Mouse (Mus musculus): ENCODE measurements around the gene Hinfp. TPM values are rescaled to one million over a fixed set of nuclear protein-coding genes. Genes with fewer than 3 reads are reported as not detected.
A peak's percentile ranks its signal among the peaks of the same experiment; 100 is the strongest.

The Hinfp gene
- polyA plus RNA-seq, 1 experiment from 2014 or later, result 19.3 TPM

DNA sequence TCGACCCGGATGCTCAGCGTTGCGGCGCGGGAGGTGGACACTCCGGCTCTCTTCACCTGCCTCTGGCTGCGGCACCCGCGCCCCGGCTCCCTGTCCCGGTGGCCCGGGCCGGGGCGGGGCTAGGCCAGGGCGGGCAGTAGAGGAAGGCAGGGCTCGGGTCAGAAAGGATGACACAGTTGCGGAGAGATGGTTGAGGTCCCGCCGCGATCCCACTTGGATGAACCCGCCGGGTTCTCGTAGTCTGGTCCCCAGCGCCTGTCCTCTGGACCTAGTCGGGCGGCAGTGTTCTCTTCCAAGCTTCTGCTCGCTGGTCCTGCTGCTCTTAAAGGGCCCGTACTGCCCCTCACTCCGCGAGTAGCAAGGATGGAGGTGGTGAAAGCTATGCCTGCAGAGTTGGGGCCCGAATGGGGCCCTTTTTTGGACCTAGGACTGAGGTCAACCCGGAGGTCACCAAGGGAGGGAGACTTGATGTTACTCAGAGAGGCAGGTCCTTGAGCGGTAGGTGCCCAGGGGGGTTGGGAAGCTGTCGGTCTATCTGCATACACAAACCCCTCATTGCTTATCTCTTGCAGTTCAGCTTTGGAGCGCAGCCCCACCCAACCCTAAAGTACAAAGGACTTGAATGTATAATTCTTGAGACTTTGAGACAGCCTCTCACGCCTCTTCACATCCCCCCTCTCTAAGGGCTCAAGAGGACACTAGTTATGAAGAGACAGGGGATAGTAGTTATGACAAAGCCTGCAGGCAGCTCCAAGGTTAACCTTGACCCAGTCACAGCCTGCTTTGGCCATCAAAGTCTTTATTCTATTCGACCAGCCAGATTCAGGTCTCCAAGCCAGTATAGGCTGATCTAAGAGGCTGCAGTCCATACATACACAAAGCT is 17.2 kb downstream of the Hinfp start, which contains the start of gene Abcg4:
TSS of gene Abcg4 (minus strand) at position 540 of the 883 bp plus-strand sequence.
- ATAC-seq (replicated peaks; ENCODE audit: low FRiP score) (peak; percentile 91), DNase-seq (ENCODE audit: low spot score) (peak; percentile 80)
- peak within 1 kb of the TSS; percentile 73 for H3K4me3 ChIP-seq (ENCODE audit: low read depth, low read length)
- peak within 1 kb of the TSS; percentile 85 for H3K4me2 ChIP-seq
- H3K27me3 ChIP-seq (replicated peaks; ENCODE audit: control insufficient read depth, insufficient read depth, low read length), result peaks cover 10% of the 10 kb centered on the region
- H3K4me1 ChIP-seq (replicated peaks; ENCODE audit: control insufficient read depth, insufficient read depth, low read length), result peaks cover 33% of the 10 kb centered on the region
- H3K36me3 ChIP-seq (ENCODE audit: control insufficient read depth, insufficient read depth, low read length), result peaks cover 22% of the 10 kb centered on the region
- 1% methylated on average over 38 of the region's 38 CpGs for WGBS
- H3K27ac ChIP-seq (ENCODE audit: low read depth, low read length), result peak within 1 kb of the TSS; percentile 95
- 0 out of 2 replicates have a peak, but pooled peaks cover 2% of the 10 kb centered on the region for H3K9me3 ChIP-seq (ENCODE audit: control insufficient read depth, low read length)
- H3K9ac ChIP-seq (ENCODE audit: low read depth, low read length), result peak within 1 kb of the TSS; percentile 76

DNA sequence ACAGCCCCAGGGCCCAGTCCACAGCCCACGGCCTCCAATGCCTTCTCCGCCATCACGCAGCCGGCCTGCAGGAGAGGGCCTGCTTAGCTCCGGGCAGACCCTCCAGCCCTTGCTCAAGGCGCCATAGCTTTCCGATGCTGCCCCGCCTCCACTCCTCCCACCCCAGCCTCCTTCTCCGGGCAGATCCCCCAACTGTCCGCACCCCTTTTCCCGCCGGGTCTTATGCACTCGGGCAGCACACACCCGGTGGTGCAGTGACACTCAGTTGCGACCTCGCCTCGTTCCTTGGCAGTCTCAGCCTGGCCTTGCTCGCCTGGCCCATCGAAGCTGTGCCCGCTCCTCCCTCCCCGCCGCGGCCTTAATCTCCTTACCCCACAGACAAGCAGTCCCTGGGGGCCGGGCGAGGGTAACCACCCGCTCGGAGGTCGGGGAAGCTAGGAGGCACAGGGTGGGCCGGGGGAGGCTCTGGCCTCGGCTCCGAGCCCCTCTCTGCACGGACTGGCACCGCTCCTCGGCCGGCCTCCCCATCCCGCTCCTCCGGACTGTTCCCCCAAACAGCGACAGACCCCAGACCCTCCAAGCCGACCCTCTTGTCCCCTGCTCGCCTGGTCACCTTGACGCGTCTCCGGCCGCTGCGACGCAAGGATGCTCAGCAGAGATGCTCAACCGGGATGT is 17.9 kb downstream of the Hinfp start:
- Histone ChIP-seq H3K9ac (ENCODE audit: low read depth, low read length) (peak overlapping the region; percentile 76), H3K4me1 (replicated peaks; ENCODE audit: control insufficient read depth, insufficient read depth, low read length) (peaks cover 34% of the 10 kb centered on the region), H3K36me3 (ENCODE audit: control insufficient read depth, insufficient read depth, low read length) (peaks cover 17% of the 10 kb centered on the region), H3K9me3 (ENCODE audit: control insufficient read depth, low read length) (0 out of 2 replicates have a peak, but pooled peaks cover 2% of the 10 kb centered on the region), H3K4me3 (ENCODE audit: low read depth, low read length) (peak overlapping the region; percentile 73), H3K4me2 (peak overlapping the region; percentile 85), H3K27me3 (replicated peaks; ENCODE audit: control insufficient read depth, insufficient read depth, low read length) (peaks cover 10% of the 10 kb centered on the region), H3K27ac (ENCODE audit: low read depth, low read length) (peak overlapping the region; percentile 95)
- ATAC-seq (replicated peaks; ENCODE audit: low FRiP score), result peak; percentile 37
- 2% methylated on average over 47 of the region's 47 CpGs for WGBS
- DNase-seq (ENCODE audit: low spot score), result peak; percentile 68

DNA sequence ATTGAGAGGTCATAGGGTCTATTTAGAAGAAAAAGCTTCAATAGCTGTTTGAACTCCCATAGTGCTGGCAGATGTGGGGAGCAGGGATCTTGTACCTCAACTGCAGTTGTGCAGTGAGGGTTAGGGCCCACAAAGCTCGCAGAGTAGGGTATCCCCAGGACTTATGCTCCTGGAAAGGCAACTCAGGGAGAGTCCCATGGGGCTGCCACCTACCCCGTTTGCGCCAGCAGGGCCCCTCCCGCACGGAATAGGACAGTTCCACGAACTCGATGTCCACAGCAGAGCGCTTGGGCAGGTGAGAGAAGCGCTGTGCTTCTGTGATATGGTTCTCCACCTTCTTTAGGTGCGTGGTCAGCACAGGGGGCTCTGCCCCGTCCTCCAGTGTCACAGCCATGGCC is 18.5 kb downstream of the Hinfp start:
- Histone ChIP-seq H3K9me3 (ENCODE audit: control insufficient read depth, low read length) (0 out of 2 replicates have a peak, but pooled peaks cover 2% of the 10 kb centered on the region), H3K4me2 (peak overlapping the region; percentile 85), H3K4me1 (replicated peaks; ENCODE audit: control insufficient read depth, insufficient read depth, low read length) (peaks cover 34% of the 10 kb centered on the region), H3K36me3 (ENCODE audit: control insufficient read depth, insufficient read depth, low read length) (peaks cover 17% of the 10 kb centered on the region), H3K9ac (ENCODE audit: low read depth, low read length) (peak overlapping the region; percentile 76), H3K27ac (ENCODE audit: low read depth, low read length) (peak overlapping the region; percentile 95), H3K27me3 (replicated peaks; ENCODE audit: control insufficient read depth, insufficient read depth, low read length) (peaks cover 10% of the 10 kb centered on the region), H3K4me3 (ENCODE audit: low read depth, low read length) (peak overlapping the region; percentile 73)
- DNase-seq (ENCODE audit: low spot score) (no peak), ATAC-seq (replicated peaks; ENCODE audit: low FRiP score) (no peak)
- WGBS, result 11% methylated on average over 11 of the region's 11 CpGs

DNA sequence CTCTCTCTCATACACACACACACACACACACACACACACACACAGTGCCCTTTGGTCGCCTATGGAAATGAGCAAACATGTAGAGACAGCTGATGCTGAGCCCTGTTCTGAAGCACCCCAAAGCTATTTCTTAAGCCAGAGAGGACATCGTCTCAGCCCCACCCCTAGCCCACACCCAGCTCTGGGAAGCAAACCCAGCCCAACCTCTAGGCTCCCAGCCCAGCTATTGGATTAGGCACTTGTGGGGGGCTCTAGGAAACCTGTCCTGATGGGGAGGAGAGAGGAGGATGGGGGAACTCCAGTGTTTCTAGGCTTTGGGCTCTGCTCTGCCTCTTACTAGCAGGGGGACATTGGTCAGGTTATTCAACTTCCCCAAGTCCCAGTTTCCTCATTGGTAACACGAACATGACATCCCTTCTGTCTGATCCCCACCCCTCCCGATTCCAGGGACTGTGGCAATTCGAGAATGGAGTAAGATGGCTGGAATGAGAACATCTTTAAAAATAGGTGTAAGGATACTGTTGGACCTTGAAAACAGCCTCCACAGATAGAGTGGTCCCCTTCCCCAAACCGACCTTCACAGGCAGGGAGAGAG is 19.1 kb downstream of the Hinfp start:
- Histone ChIP-seq H3K4me2 (peak overlapping the region; percentile 85), H3K27me3 (replicated peaks; ENCODE audit: control insufficient read depth, insufficient read depth, low read length) (peaks cover 10% of the 10 kb centered on the region), H3K9ac (ENCODE audit: low read depth, low read length) (peak overlapping the region; percentile 76), H3K27ac (ENCODE audit: low read depth, low read length) (peak overlapping the region; percentile 95), H3K4me3 (ENCODE audit: low read depth, low read length) (peak overlapping the region; percentile 73), H3K9me3 (ENCODE audit: control insufficient read depth, low read length) (0 out of 2 replicates have a peak, but pooled peaks cover 2% of the 10 kb centered on the region), H3K4me1 (replicated peaks; ENCODE audit: control insufficient read depth, insufficient read depth, low read length) (peaks cover 34% of the 10 kb centered on the region), H3K36me3 (ENCODE audit: control insufficient read depth, insufficient read depth, low read length) (peaks cover 13% of the 10 kb centered on the region)
- WGBS, result 10% methylated on average over 6 of the region's 6 CpGs
- DNase-seq (ENCODE audit: low spot score) (no peak), ATAC-seq (replicated peaks; ENCODE audit: low FRiP score) (peak; percentile 37; the same call in 1 of the 2 replicates)

DNA sequence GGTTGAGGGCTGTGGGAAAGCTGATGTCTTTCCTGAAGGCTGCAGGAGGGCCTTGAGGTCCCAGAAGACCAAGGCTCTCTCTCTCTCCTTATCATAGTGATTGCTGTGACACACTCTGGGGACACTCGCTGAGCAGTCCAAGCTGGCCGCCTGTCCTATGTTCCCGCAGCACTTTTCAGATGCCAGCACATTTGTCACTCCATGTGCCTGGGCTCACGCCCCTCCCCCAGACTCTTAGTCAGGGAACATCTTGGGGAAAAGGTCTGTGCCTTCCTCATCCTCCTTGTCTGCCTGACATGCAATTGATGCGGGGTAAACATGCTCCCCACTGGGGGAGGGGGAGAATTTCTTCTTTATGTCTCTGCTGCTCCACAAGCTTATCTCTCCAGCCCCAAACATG is 22.3 kb downstream of the Hinfp start:
- ATAC-seq (replicated peaks; ENCODE audit: low FRiP score), result no peak
- Histone ChIP-seq H3K9ac (ENCODE audit: low read depth, low read length) (no peak overlapping the region), H3K27me3 (replicated peaks; ENCODE audit: control insufficient read depth, insufficient read depth, low read length) (peaks cover 10% of the 10 kb centered on the region), H3K4me1 (replicated peaks; ENCODE audit: control insufficient read depth, insufficient read depth, low read length) (peaks cover 18% of the 10 kb centered on the region), H3K36me3 (ENCODE audit: control insufficient read depth, insufficient read depth, low read length) (peaks cover 5% of the 10 kb centered on the region; the same call in 1 of the 2 replicates), H3K9me3 (ENCODE audit: control insufficient read depth, low read length) (no peaks in the 10 kb centered on the region), H3K4me2 (no peak overlapping the region), H3K4me3 (ENCODE audit: low read depth, low read length) (no peak overlapping the region), H3K27ac (ENCODE audit: low read depth, low read length) (no peak overlapping the region)
- 54% methylated on average over 5 of the region's 5 CpGs for WGBS
- no peak for DNase-seq (ENCODE audit: low spot score)

DNA sequence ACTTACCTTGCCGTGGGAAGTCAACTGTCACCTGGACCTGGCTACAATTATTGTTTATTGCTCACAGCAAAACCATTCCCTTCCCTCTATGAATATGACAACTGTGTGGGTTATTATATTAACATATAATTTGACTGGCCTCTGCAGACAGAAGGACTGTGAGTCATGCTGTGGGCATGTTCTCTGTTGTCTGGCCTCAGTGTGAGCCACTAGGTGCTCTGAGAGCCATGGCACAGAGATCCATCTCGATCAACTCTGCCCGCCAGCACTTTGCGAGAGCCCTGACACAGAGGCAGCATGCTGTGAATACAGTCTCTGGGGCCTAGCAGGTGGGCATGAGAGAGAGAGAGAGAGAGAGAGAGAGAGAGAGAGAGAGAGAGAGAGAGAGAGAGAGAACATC is 35.5 kb downstream of the Hinfp start:
- 93% methylated on average over 4 of the region's 4 CpGs for WGBS

DNA sequence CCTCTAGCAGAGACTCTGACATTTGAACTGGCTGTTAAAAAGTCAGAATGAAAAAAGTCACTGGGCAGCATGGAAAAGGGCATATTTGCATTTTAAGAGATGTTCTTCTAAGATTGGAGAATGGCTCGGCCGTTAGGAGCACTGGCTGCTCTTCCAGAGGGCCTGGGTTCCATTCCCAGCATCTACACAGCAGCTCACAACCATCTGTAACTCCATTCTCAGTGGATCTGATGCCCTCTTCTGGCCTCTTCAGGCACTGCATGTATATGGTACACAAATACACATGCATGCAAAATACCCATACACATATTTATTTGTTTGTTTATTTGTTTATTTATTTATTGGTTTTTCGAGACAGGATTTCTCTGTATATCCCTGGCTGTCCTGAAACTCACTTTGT is 36.4 kb downstream of the Hinfp start:
- Histone ChIP-seq H3K9ac (ENCODE audit: low read depth, low read length) (no peak overlapping the region), H3K4me2 (peak overlapping the region; percentile 85; the same call in 1 of the 2 replicates), H3K27me3 (replicated peaks; ENCODE audit: control insufficient read depth, insufficient read depth, low read length) (no peaks in the 10 kb centered on the region), H3K4me3 (ENCODE audit: low read depth, low read length) (no peak overlapping the region), H3K36me3 (ENCODE audit: control insufficient read depth, insufficient read depth, low read length) (peaks cover 1% of the 10 kb centered on the region; the same call in 1 of the 2 replicates), H3K9me3 (ENCODE audit: control insufficient read depth, low read length) (no peaks in the 10 kb centered on the region), H3K4me1 (replicated peaks; ENCODE audit: control insufficient read depth, insufficient read depth, low read length) (peaks cover 13% of the 10 kb centered on the region), H3K27ac (ENCODE audit: low read depth, low read length) (peak overlapping the region; percentile 81; the same call in 1 of the 2 replicates)
- 69% methylated on average over 3 of the region's 3 CpGs for WGBS
- DNase-seq (ENCODE audit: low spot score), result no peak
- ATAC-seq (replicated peaks; ENCODE audit: low FRiP score), result no peak

More for the DNA sequence above, 35.5 kb downstream of the Hinfp start:
- no peaks in the 10 kb centered on the region for H3K9me3 ChIP-seq (ENCODE audit: control insufficient read depth, low read length)
- H3K27ac ChIP-seq (ENCODE audit: low read depth, low read length), result no peak overlapping the region
- no peak for DNase-seq (ENCODE audit: low spot score)
- peaks cover 9% of the 10 kb centered on the region; the same call in 1 of the 2 replicates for H3K36me3 ChIP-seq (ENCODE audit: control insufficient read depth, insufficient read depth, low read length)
- H3K27me3 ChIP-seq (replicated peaks; ENCODE audit: control insufficient read depth, insufficient read depth, low read length), result no peaks in the 10 kb centered on the region
- peaks cover 13% of the 10 kb centered on the region for H3K4me1 ChIP-seq (replicated peaks; ENCODE audit: control insufficient read depth, insufficient read depth, low read length)
- ATAC-seq (replicated peaks; ENCODE audit: low FRiP score), result no peak
- H3K9ac ChIP-seq (ENCODE audit: low read depth, low read length), result no peak overlapping the region
- no peak overlapping the region for H3K4me2 ChIP-seq
- H3K4me3 ChIP-seq (ENCODE audit: low read depth, low read length), result no peak overlapping the region

DNA sequence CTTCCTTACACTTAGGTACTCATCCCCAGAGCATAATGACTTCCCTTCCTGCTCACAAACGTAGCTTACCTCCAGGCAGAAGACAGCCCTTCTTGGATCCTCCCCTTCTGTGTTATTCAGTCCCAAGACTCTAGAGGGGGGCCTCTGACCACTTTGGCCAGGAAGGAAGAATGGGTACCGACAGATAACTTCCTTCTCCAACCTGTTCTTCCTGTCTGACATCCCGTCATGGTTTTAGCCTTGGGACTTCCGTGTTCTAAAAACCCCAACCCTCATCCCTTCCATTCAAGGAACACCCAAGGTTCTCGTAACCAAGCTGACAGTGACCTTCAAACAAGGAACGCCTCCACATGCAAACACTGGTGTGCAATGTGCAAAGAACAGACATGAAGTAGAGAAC is 37.0 kb downstream of the Hinfp start, which contains the start of gene Nlrx1:
TSS of gene Nlrx1 (minus strand) at position 168 of the 400 bp plus-strand sequence.
- WGBS, result 44% methylated on average over 6 of the region's 6 CpGs
- Histone ChIP-seq H3K4me2 (peak within 1 kb of the TSS; percentile 85), H3K9me3 (ENCODE audit: control insufficient read depth, low read length) (no peaks in the 10 kb centered on the region), H3K27ac (ENCODE audit: low read depth, low read length) (peak within 1 kb of the TSS; percentile 81), H3K4me3 (ENCODE audit: low read depth, low read length) (peak within 1 kb of the TSS; percentile 62), H3K4me1 (replicated peaks; ENCODE audit: control insufficient read depth, insufficient read depth, low read length) (peaks cover 13% of the 10 kb centered on the region), H3K9ac (ENCODE audit: low read depth, low read length) (peak within 1 kb of the TSS; percentile 83), H3K36me3 (ENCODE audit: control insufficient read depth, insufficient read depth, low read length) (no peaks in the 10 kb centered on the region; the same call in 1 of the 2 replicates), H3K27me3 (replicated peaks; ENCODE audit: control insufficient read depth, insufficient read depth, low read length) (no peaks in the 10 kb centered on the region)
- DNase-seq (ENCODE audit: low spot score) (peak; percentile 48), ATAC-seq (replicated peaks; ENCODE audit: low FRiP score) (peak; percentile 74)
